Mouse (Mus musculus) left cerebral cortex, adult 18-20 months (tissue): ENCODE measurements around the gene Picalm. TPM values are rescaled to one million over a fixed set of nuclear protein-coding genes. Genes with fewer than 3 reads are reported as not detected.
A peak's percentile ranks its signal among the peaks of the same experiment; 100 is the strongest.

ENCODE experiments used
- DNase-seq, 2 experiments: peaks; one replicate each; pipeline ENCODE4 v3.0.0; 2021 to 2022; ENCODE audit warnings: low spot score in 2 of 2, mixed read lengths in 1 of 2
- long read RNA-seq, 2 experiments: library from polyadenylated mRNA; stranded (forward); transcript quantifications; one replicate each; pipeline ENCODE4 v2.0.0; 2021
- total RNA-seq, 2 experiments: library from RNA; stranded (reverse); gene quantifications; 2 replicates each; pipeline ENCODE4 v1.2.3; 2021

Gene Picalm
- 100 to 1,000 TPM; 139 to 141 TPM for total RNA-seq
- long read RNA-seq, experiment 1, full-length matches to known transcripts = 8 of 32 reads
- long read RNA-seq, experiment 1, partial matches to known transcripts = 16 of 32 reads
- long read RNA-seq, experiment 1, other reads (novel, unspliced or antisense) = 8 of 32 reads
- long read RNA-seq, experiment 2, full-length matches to known transcripts = 9 of 31 reads
- long read RNA-seq, experiment 2, partial matches to known transcripts = 5 of 31 reads
- long read RNA-seq, experiment 2, other reads (novel, unspliced or antisense) = 17 of 31 reads

- DNase-seq = peak; percentile 97 to 98
Measured at GRCm38 (mm10) chr7:90129732-90130392, at the start of gene Picalm. Gene Picalm, plus strand, starts transcription at chr7:90130213.

GRCm38 (mm10) chr7:90083799-90084198, 46.2 kb upstream of the Picalm start:
- no peak for DNase-seq

GRCm38 (mm10) chr7:90084531-90084930, 45.5 kb upstream of the Picalm start:
- no peak for DNase-seq

- no peak for DNase-seq
Measured at GRCm38 (mm10) chr7:90085713-90086112, 44.3 kb upstream of the Picalm start.

- DNase-seq = no peak
Measured at GRCm38 (mm10) chr7:90086821-90087220, 43.2 kb upstream of the Picalm start.

GRCm38 (mm10) chr7:90090996-90091395, 39.0 kb upstream of the Picalm start:
- DNase-seq = no peak

- DNase-seq = no peak
Measured at GRCm38 (mm10) chr7:90091756-90092155, 38.3 kb upstream of the Picalm start.

GRCm38 (mm10) chr7:90092452-90093450, 37.3 kb upstream of the Picalm start:
- no peak for DNase-seq

- DNase-seq = no peak
Measured at GRCm38 (mm10) chr7:90095097-90095496, 34.9 kb upstream of the Picalm start.

- no peak for DNase-seq
Measured at GRCm38 (mm10) chr7:90095766-90096372, 34.1 kb upstream of the Picalm start.

GRCm38 (mm10) chr7:90096609-90097008, 33.4 kb upstream of the Picalm start:
- no peak for DNase-seq

- DNase-seq = no peak
Measured at GRCm38 (mm10) chr7:90098253-90098652, 31.8 kb upstream of the Picalm start.

GRCm38 (mm10) chr7:90099248-90099647, 30.8 kb upstream of the Picalm start:
- DNase-seq = no peak

- no peak for DNase-seq
Measured at GRCm38 (mm10) chr7:90100614-90101160, 29.3 kb upstream of the Picalm start.

- no peak for DNase-seq
Measured at GRCm38 (mm10) chr7:90116100-90116499, 13.9 kb upstream of the Picalm start.

GRCm38 (mm10) chr7:90120106-90120505, 9.9 kb upstream of the Picalm start:
- DNase-seq = no peak

- DNase-seq = no peak
Measured at GRCm38 (mm10) chr7:90124991-90125390, 5.0 kb upstream of the Picalm start.

GRCm38 (mm10) chr7:90128631-90129200, 1.3 kb upstream of the Picalm start:
- DNase-seq = no peak

- DNase-seq = peak; percentile 6 to 15
Measured at GRCm38 (mm10) chr7:90129271-90129731, 712 bp upstream of the Picalm start.
